Mouse (Mus musculus) cerebellum, adult 2 months (tissue): ENCODE measurements around the gene Iqcn. TPM values are rescaled to one million over a fixed set of nuclear protein-coding genes. Genes with fewer than 3 reads are reported as not detected.

Experiments used
- DNase-seq, 2 experiments: peaks; one replicate each; pipeline ENCODE4 v3.0.0; 2021
- H3K27ac ChIP-seq: fragments of 200-500 bp; 2 replicates; pipeline ENCODE4 v1.5.1; 2012; ENCODE audit warnings: low read length, control low read depth, inconsistent platforms; ENCODE audit not compliant: insufficient read depth
- H3K27me3 ChIP-seq: fragments of 200-500 bp; 2 replicates; pipeline ENCODE4 v1.6.1; 2012; ENCODE audit warnings: inconsistent platforms, mild to moderate bottlenecking, low read length, moderate library complexity; ENCODE audit not compliant: control insufficient read depth, insufficient read depth
- H3K4me1 ChIP-seq: fragments of 200-500 bp; 2 replicates; pipeline ENCODE4 v1.6.1; 2011; ENCODE audit warnings: low read length; ENCODE audit not compliant: control insufficient read depth, insufficient read depth
- H3K4me3 ChIP-seq: fragments of 200-500 bp; replicated peaks from 2 replicates; pipeline ENCODE3; 2011; ENCODE audit warnings: mild to moderate bottlenecking, low read depth, low read length, control low read depth; ENCODE audit not compliant: insufficient read depth
- CTCF ChIP-seq: fragments of 200-500 bp; IDR thresholded peaks from 2 replicates; pipeline ENCODE4 v1.5.1; 2011; ENCODE audit warnings: low read depth, mild to moderate bottlenecking, control low read depth, low read length, moderate library complexity, borderline replicate concordance; ENCODE audit not compliant: insufficient read depth
- POLR2A ChIP-seq: fragments of 200-500 bp; IDR thresholded peaks from 2 replicates; pipeline ENCODE4 v1.6.1; 2011; ENCODE audit warnings: low read length, control low read depth, borderline replicate concordance; ENCODE audit not compliant: insufficient read depth
- WGBS: fragments of 180-500 bp; shearing (Covaris S2); methylation state at CpG from one replicate; pipeline ENCODE4 v1.1.7; 2018; 5-methylcytosine and 5-hydroxymethylcytosine counted together
- polyA plus RNA-seq: library from polyadenylated mRNA; depleted of rRNA; stranded (reverse); fragments of >200 nt; gene quantifications from 2 replicates; pipeline ENCODE4 v1.2.3, GENCODE M21; 2012

Gene Iqcn
- polyA plus RNA-seq, 1 experiment = 0.08 TPM

GRCm38 (mm10) chr8:70719796-70720270 lies 16.6 kb downstream of the Iqcn start:
- TF ChIP-seq CTCF = no peak
- TF ChIP-seq POLR2A = no peak
- no peaks in the 10 kb centered on the region for H3K27me3 ChIP-seq
- no peak overlapping the region for H3K27ac ChIP-seq
- DNase-seq = peak in 1 of 2 experiments; percentile 13
- no peaks in the 10 kb centered on the region; the same call in 1 of the 2 replicates for H3K4me1 ChIP-seq
- no peak overlapping the region for H3K4me3 ChIP-seq
- WGBS = 58% methylated on average over 9 of the region's 9 CpGs

GRCm38 (mm10) chr8:70720739-70721138 lies 17.5 kb downstream of the Iqcn start:
- peak; percentile 72 to 90 for DNase-seq
- Histone ChIP-seq H3K27ac (no peak overlapping the region), H3K4me1 (no peaks in the 10 kb centered on the region; the same call in 1 of the 2 replicates), H3K4me3 (no peak overlapping the region), H3K27me3 (no peaks in the 10 kb centered on the region)
- 2% methylated on average over 3 of the region's 3 CpGs for WGBS
- TF ChIP-seq POLR2A (no peak), CTCF (peak; percentile 97)

GRCm38 (mm10) chr8:70721601-70722000 lies 18.3 kb downstream of the Iqcn start:
- TF ChIP-seq POLR2A (no peak), CTCF (no peak)
- 84% methylated on average over 8 of the region's 8 CpGs for WGBS
- Histone ChIP-seq H3K27ac (no peak overlapping the region), H3K27me3 (no peaks in the 10 kb centered on the region), H3K4me1 (no peaks in the 10 kb centered on the region; the same call in 1 of the 2 replicates), H3K4me3 (no peak overlapping the region)
- DNase-seq = no peak

GRCm38 (mm10) chr8:70723486-70724210 lies 20.4 kb downstream of the Iqcn start, which contains the start of gene Pde4c:
Pde4c (plus strand) TSS chr8:70723720.
- no peaks in the 10 kb centered on the region for H3K27me3 ChIP-seq
- H3K27ac ChIP-seq = no peak within 1 kb of the TSS
- 63% methylated on average over 7 of the region's 7 CpGs for WGBS
- H3K4me3 ChIP-seq = no peak within 1 kb of the TSS
- H3K4me1 ChIP-seq = no peaks in the 10 kb centered on the region
- TF ChIP-seq CTCF = no peak
- no peak for TF ChIP-seq POLR2A
- DNase-seq = no peak

- Histone ChIP-seq H3K4me3 (no peak overlapping the region), H3K27ac (no peak overlapping the region), H3K4me1 (no peaks in the 10 kb centered on the region), H3K27me3 (no peaks in the 10 kb centered on the region; the same call in 1 of the 2 replicates)
- TF ChIP-seq CTCF = no peak
- TF ChIP-seq POLR2A = no peak
- DNase-seq = no peak
- 82% methylated on average over 12 of the region's 12 CpGs for WGBS
Measured at GRCm38 (mm10) chr8:70724216-70724615, 21.0 kb downstream of the Iqcn start.

- Histone ChIP-seq H3K27me3 (no peaks in the 10 kb centered on the region; the same call in 1 of the 2 replicates), H3K27ac (no peak overlapping the region), H3K4me1 (no peaks in the 10 kb centered on the region), H3K4me3 (no peak overlapping the region)
- no peak for DNase-seq
- WGBS = 47% methylated on average over 14 of the region's 14 CpGs
- TF ChIP-seq CTCF (no peak), POLR2A (no peak)
Measured at GRCm38 (mm10) chr8:70725792-70726447, 22.7 kb downstream of the Iqcn start.

- DNase-seq = no peak
- no peaks in the 10 kb centered on the region for H3K4me1 ChIP-seq
- H3K27ac ChIP-seq = no peak overlapping the region
- WGBS = 43% methylated on average over 11 of the region's 11 CpGs
- no peak overlapping the region for H3K4me3 ChIP-seq
- TF ChIP-seq POLR2A (no peak), CTCF (no peak)
- no peaks in the 10 kb centered on the region; the same call in 1 of the 2 replicates for H3K27me3 ChIP-seq
Measured at GRCm38 (mm10) chr8:70726721-70727120, 23.5 kb downstream of the Iqcn start.

- H3K4me3 ChIP-seq = no peak overlapping the region
- H3K27me3 ChIP-seq = no peaks in the 10 kb centered on the region; the same call in 1 of the 2 replicates
- no peak for DNase-seq
- H3K4me1 ChIP-seq = no peaks in the 10 kb centered on the region
- H3K27ac ChIP-seq = no peak overlapping the region
- TF ChIP-seq POLR2A (no peak), CTCF (0 out of 2 replicates have a peak, but pooled peaks have one; percentile 13)
- 8% methylated on average over 34 of the region's 34 CpGs for WGBS
Measured at GRCm38 (mm10) chr8:70729808-70730475, 26.7 kb downstream of the Iqcn start.
